Mouse (Mus musculus) ES-E14 (cell line): ENCODE results near the gene Nup35.

ENCODE experiments used
- CHD2 ChIP-seq: IDR thresholded peaks from 2 replicates; pipeline ENCODE4 v1.6.1; 2014; ENCODE audit warnings: mild to moderate bottlenecking, low read depth, low read length, inconsistent platforms
- HCFC1 ChIP-seq: IDR thresholded peaks from 2 replicates; pipeline ENCODE4 v1.6.1; 2012; ENCODE audit warnings: low read length, inconsistent platforms, borderline replicate concordance; ENCODE audit not compliant: insufficient read depth
- MAFK ChIP-seq: IDR thresholded peaks from 2 replicates; pipeline ENCODE4 v1.6.1; 2014; ENCODE audit warnings: mild to moderate bottlenecking, low read depth, low read length, inconsistent platforms; ENCODE audit not compliant: insufficient read depth
- ZC3H11A ChIP-seq: IDR thresholded peaks from 2 replicates; pipeline ENCODE4 v1.6.1; 2012; ENCODE audit warnings: low read depth, mild to moderate bottlenecking, inconsistent platforms, low read length, borderline replicate concordance
- ZNF384 ChIP-seq: IDR thresholded peaks from 2 replicates; pipeline ENCODE4 v1.6.1; 2012; ENCODE audit warnings: low read depth, low read length, inconsistent platforms

GRCm38 (mm10) chr2:80577286-80577685 lies 39.8 kb upstream of the Nup35 start:
- TF ChIP-seq ZC3H11A (no peak), ZNF384 (no peak), HCFC1 (no peak), MAFK (no peak), CHD2 (no peak)
